Mouse (Mus musculus): ENCODE measurements around the gene Ccdc171.

DNA sequence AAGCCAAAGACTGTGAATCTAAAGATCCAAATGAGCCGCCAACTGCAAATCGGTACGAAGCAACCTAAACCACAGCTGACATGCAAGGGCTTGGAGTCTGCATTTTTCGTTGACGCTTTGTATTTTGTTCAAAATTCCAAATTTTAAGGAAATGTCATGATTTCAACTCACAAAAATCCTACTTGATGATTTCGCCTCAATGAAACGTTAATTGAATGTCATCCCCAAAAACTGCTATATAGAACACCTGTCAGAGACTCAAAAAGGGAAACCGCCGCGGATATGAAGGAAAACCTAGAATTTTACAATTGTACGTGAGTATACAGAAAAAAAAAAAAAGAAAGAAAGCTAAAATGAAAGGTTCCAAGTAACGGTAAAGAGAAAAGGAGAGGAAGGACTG, 40.1 kb upstream of the Ccdc171 start:
- no peak for TF ChIP-seq EP300 (IDR thresholded peaks at IDR 0.05; ENCODE audit: insufficient read depth, low read depth, low read length)
- TF ChIP-seq CTCF (IDR thresholded peaks at IDR 0.05) = no peak
- no peak for TF ChIP-seq POLR2A (IDR thresholded peaks at IDR 0.05; ENCODE audit: insufficient read depth, low read depth, low read length)

All from heart, adult 2 months (tissue).